Mouse (Mus musculus) heart, adult 2 months (tissue): Measurements from ENCODE around the gene Cenpf. TPM values are rescaled to one million over a fixed set of nuclear protein-coding genes. Genes with fewer than 3 reads are reported as not detected.

Source experiments
- DNase-seq, 2 experiments: peaks; one replicate each; pipeline ENCODE4 v3.0.0; 2021
- H3K27ac ChIP-seq: fragments of 200-600 bp; 2 replicates; pipeline ENCODE4 v1.8.1; 2022
- H3K27me3 ChIP-seq: fragments of 200-500 bp; 2 replicates; pipeline ENCODE4 v1.6.1; 2012; ENCODE audit warnings: mild to moderate bottlenecking, low read length, inconsistent platforms, mixed read lengths; ENCODE audit not compliant: control insufficient read depth, insufficient read depth
- H3K36me3 ChIP-seq: fragments of 200-500 bp; 2 replicates; pipeline ENCODE4 v1.6.1; 2012; ENCODE audit warnings: low read length, inconsistent platforms; ENCODE audit not compliant: control insufficient read depth, insufficient read depth
- H3K4me1 ChIP-seq: fragments of 200-500 bp; 2 replicates; pipeline ENCODE4 v1.6.1; 2011; ENCODE audit warnings: low read length; ENCODE audit not compliant: control insufficient read depth, insufficient read depth
- H3K4me3 ChIP-seq: fragments of 200-600 bp; 2 replicates; pipeline ENCODE4 v1.8.1; 2022
- H3K79me2 ChIP-seq: fragments of 200-500 bp; replicated peaks from 2 replicates; pipeline ENCODE4 v1.6.1; 2012; ENCODE audit warnings: mild to moderate bottlenecking, inconsistent platforms, low read length, moderate library complexity, mixed read lengths; ENCODE audit not compliant: control insufficient read depth, insufficient read depth
- H3K9ac ChIP-seq: fragments of 200-500 bp; 2 replicates; pipeline ENCODE4 v1.6.1; 2012; ENCODE audit warnings: low read depth, mild to moderate bottlenecking, control low read depth, inconsistent platforms, low read length, mixed read lengths
- CTCF ChIP-seq: fragments of 200-600 bp; IDR thresholded peaks from 2 replicates; pipeline ENCODE4 v1.8.1; 2022; ENCODE audit warnings: antibody characterized with exemption, mild to moderate bottlenecking, moderate library complexity
- EP300 ChIP-seq: fragments of 200-500 bp; IDR thresholded peaks from 2 replicates; pipeline ENCODE4 v1.6.1; 2011; ENCODE audit warnings: low read depth, low read length, control low read depth; ENCODE audit not compliant: insufficient read depth
- POLR2A ChIP-seq: fragments of 200-500 bp; IDR thresholded peaks from 2 replicates; pipeline ENCODE4 v1.6.1; 2011; ENCODE audit warnings: mild to moderate bottlenecking, low read depth, low read length, control low read depth; ENCODE audit not compliant: insufficient read depth
- WGBS: fragments of 180-500 bp; shearing (Covaris S2); methylation state at CpG from one replicate; pipeline ENCODE4 v1.1.7; 2018; 5-methylcytosine and 5-hydroxymethylcytosine counted together
- intact Hi-C: fragments of 180-260 bp; cut with DNase I; formaldehyde crosslinking; loops from one replicate; pipeline ENCODE4 v1.15.1; 2025
- polyA plus RNA-seq: library from polyadenylated mRNA; depleted of rRNA; stranded (reverse); fragments of >200 nt; gene quantifications from 2 replicates; pipeline ENCODE4 v1.2.3, GENCODE M21; 2012
- total RNA-seq, 2 experiments: library from RNA; stranded (reverse); gene quantifications; 2 replicates each; pipeline ENCODE4 v1.2.3; 2021

Cenpf gene
- total and polyA plus RNA-seq, 3 experiments, result 2.0 to 5.5 (median 5.4) TPM

DNA sequence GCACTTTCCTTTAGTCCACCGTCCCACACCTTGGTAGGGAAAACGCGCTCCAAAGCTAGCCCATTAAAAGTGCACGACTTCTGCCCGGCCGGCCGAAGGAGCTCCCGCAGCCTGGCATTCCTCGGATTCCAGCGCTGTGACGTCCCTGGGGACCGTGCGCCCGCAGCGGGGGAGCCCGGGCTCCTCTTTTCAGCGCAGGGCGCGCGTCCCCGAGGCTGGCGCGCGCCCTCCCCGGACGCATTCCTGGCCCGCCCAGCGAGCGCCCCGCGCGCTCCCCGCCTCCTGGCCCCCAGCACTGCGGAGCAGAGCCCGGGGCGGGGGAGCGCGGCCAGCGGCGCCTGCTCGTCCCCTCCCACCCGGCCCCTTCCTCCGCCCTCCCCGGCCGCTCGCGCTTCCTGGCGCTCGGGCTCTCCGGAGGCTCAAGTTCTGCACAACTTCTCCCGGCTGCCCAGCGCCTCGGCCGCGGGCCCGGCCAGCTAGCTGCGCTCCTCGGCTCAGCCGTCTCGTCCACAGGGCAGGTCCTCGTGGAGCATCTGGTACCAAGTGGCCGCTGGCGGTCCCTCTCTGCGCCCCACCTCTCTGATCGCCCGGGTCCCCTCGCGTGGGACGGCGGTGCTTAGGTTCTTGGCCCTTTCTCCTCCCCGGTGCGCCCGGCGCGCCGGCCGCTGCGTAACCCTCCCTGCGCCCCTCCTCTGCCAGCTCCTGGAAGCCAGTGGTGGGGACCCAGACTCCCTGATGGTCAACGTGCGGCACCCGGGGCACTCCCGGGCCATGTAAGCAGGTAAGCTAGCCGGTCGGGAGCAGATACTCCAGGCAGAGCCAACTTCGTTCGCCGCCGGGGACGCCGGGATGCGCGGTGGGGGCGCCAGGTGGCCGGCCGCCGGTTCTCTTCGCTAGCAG is 40.2 kb upstream of the Cenpf start, which contains the start of gene Ptpn14:
Ptpn14 (plus strand) TSS at position 385 of the 900 bp plus-strand sequence.
- intact Hi-C loops, result loop anchor here (1.0 to 5.0 kb wide), 3 partner anchors 54 to 139 kb away; no protein-coding TSS in a partner anchor
- 0 out of 2 replicates have a peak, but pooled peaks cover 3% of the 10 kb centered on the region for H3K79me2 ChIP-seq
- peak within 1 kb of the TSS; percentile 70 for H3K4me3 ChIP-seq
- peaks cover 16% of the 10 kb centered on the region for H3K4me1 ChIP-seq
- no peaks in the 10 kb centered on the region for H3K27me3 ChIP-seq
- under 1% methylated on average over 87 of the region's 98 CpGs for WGBS
- peak; percentile 88 to 93 for DNase-seq
- peak within 1 kb of the TSS; percentile 85 for H3K9ac ChIP-seq
- no peak for TF ChIP-seq EP300
- peak; percentile 35 for TF ChIP-seq POLR2A
- H3K27ac ChIP-seq, result peak within 1 kb of the TSS; percentile 98
- H3K36me3 ChIP-seq, result peaks cover 2% of the 10 kb centered on the region; the same call in 1 of the 2 replicates

GRCm38 (mm10) chr1:189727346-189727883 is 39.5 kb upstream of the Cenpf start:
- DNase-seq, result peak; percentile 76 to 82
- Histone ChIP-seq H3K27me3 (no peaks in the 10 kb centered on the region), H3K9ac (peak overlapping the region; percentile 76), H3K4me3 (peak overlapping the region; percentile 70), H3K27ac (peak overlapping the region; percentile 98), H3K79me2 (0 out of 2 replicates have a peak, but pooled peaks cover 3% of the 10 kb centered on the region), H3K36me3 (peaks cover under 1% of the 10 kb centered on the region; the same call in 1 of the 2 replicates), H3K4me1 (peaks cover 15% of the 10 kb centered on the region)
- intact Hi-C loops, result loop anchor here (5.0 kb wide), 2 partner anchors 55 to 140 kb away; no protein-coding TSS in a partner anchor
- no peak for TF ChIP-seq CTCF
- TF ChIP-seq POLR2A, result peak; percentile 44
- TF ChIP-seq EP300, result 0 out of 2 replicates have a peak, but pooled peaks have one; percentile 29
- 8% methylated on average over 22 of the region's 22 CpGs for WGBS

GRCm38 (mm10) chr1:189726121-189726520 is 38.2 kb upstream of the Cenpf start:
- Histone ChIP-seq H3K79me2 (0 out of 2 replicates have a peak, but pooled peaks cover 3% of the 10 kb centered on the region), H3K27me3 (no peaks in the 10 kb centered on the region), H3K4me3 (no peak overlapping the region), H3K9ac (no peak overlapping the region), H3K27ac (no peak overlapping the region), H3K4me1 (peaks cover 6% of the 10 kb centered on the region), H3K36me3 (no peaks in the 10 kb centered on the region)
- DNase-seq, result no peak
- TF ChIP-seq CTCF, result no peak
- no peak for TF ChIP-seq POLR2A
- no peak for TF ChIP-seq EP300
- intact Hi-C loops, result loop anchor here (5.0 kb wide), 2 partner anchors 56 to 141 kb away; no protein-coding TSS in a partner anchor
- 91% methylated on average over 4 of the region's 4 CpGs for WGBS

DNA sequence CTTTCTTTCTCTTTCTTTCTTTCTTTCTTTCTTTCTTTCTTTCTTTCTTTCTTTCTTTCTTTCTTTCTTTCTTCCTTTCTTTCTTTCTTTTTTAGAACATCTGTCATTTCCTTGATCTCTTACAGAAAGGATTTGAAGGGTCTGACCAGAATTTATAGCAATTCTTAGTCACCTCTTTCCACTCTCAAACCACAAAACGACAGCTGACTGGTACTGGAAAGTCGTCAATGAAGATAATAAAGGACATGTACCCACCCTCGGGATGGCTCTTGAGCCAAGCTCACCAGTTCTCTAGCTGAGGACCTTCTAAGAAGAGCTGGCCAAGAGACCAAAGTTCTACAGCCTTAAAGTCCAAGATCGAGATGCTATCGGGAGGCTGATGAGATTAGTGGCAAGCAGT is 30.7 kb upstream of the Cenpf start:
- Histone ChIP-seq H3K79me2 (no peaks in the 10 kb centered on the region), H3K36me3 (no peaks in the 10 kb centered on the region), H3K4me3 (no peak overlapping the region), H3K9ac (no peak overlapping the region), H3K4me1 (no peaks in the 10 kb centered on the region), H3K27me3 (no peaks in the 10 kb centered on the region), H3K27ac (no peak overlapping the region)
- intact Hi-C loops, result no loop called here
- WGBS, result 71% methylated on average over 5 of the region's 5 CpGs
- no peak for DNase-seq
- no peak for TF ChIP-seq EP300
- no peak for TF ChIP-seq POLR2A
- no peak for TF ChIP-seq CTCF

GRCm38 (mm10) chr1:189717546-189717945 is 29.7 kb upstream of the Cenpf start:
- 85% methylated on average over 11 of the region's 11 CpGs for WGBS
- intact Hi-C loops, result no loop called here
- Histone ChIP-seq H3K79me2 (no peaks in the 10 kb centered on the region), H3K9ac (no peak overlapping the region), H3K4me3 (no peak overlapping the region), H3K4me1 (no peaks in the 10 kb centered on the region), H3K36me3 (no peaks in the 10 kb centered on the region), H3K27ac (no peak overlapping the region), H3K27me3 (no peaks in the 10 kb centered on the region)
- TF ChIP-seq EP300, result no peak
- TF ChIP-seq CTCF, result no peak
- TF ChIP-seq POLR2A, result no peak
- DNase-seq, result no peak
